Mouse (Mus musculus): ENCODE results near the gene Baiap3.

The Baiap3 gene

DNA sequence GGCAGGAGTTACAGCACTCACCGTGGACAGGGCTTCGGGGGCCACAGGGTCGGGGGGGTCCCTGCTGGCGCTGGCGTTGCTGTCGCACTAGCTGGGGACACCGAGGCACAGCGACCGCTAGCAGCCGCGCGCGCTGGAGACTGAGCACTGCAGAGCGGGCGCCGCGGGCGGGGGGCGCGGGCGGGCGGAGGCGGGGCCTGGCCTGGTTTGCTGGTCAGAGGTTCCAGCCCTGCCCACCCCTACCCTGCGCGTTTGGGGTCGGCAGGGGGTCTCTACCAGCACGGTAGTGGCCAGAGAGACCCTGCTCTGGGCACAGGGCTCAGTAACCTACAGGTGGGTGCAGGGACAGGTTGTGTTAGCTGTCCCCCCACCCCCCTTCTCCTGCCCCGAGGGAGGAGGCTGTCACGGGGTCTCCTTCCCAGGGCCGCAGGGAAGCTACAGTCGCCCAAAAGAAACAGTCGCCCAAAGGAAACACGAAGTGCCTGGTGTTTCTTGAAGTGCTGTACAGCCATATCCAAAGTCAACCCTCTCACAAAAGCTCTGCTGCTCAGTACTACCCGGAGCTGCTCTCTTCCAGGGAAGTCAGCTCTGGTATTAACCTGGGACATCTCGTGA is at the start of gene Baiap3:
Baiap3 (minus strand) TSS at position 225 of the 615 bp plus-strand sequence.
- peaks cover 22% of the 10 kb centered on the region for H3K36me3 ChIP-seq (ENCODE audit: insufficient read depth, low read length)
- H3K27me3 ChIP-seq (ENCODE audit: insufficient read depth, low read length) = peaks cover 55% of the 10 kb centered on the region
- no peaks in the 10 kb centered on the region for H3K9me3 ChIP-seq (ENCODE audit: low read length)
- peaks cover 29% of the 10 kb centered on the region for H3K4me1 ChIP-seq (replicated peaks; ENCODE audit: low read depth, low read length)
- peak within 1 kb of the TSS; percentile 71 for H3K4me3 ChIP-seq (replicated peaks; ENCODE audit: low read length)
- TF ChIP-seq NANOG (IDR thresholded peaks at IDR 0.05; ENCODE audit: borderline replicate concordance, low read length) (no peak), CTCF (conservative IDR thresholded peaks at IDR 0.05; ENCODE audit: low read length) (no peak), POU5F1 (IDR thresholded peaks at IDR 0.05; ENCODE audit: borderline replicate concordance, low read length) (no peak)

DNA sequence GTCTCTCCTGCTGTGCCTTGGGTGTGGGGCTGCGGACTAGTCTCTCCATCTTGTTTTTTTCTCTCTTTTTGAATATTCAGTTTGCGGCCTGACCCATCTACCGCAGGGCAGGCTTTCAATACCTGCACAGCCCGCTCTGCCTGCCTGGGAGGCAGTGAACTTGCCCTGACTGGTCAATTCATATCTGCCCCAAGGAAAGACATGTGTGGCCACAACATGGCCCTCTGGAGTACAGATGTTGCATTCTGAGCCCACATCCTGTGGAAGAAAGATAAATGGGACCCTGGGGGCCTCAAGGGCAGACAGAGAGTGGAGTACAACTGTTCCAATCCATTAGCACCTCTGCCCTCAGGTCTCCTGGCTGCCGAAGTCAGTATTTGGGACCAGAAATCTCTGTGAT is 41.9 kb upstream of the Baiap3 start, which contains the start of gene Prss34:
Prss34 (plus strand) TSS at position 301 of the 400 bp plus-strand sequence.
- no peaks in the 10 kb centered on the region for H3K9me3 ChIP-seq (ENCODE audit: low read length)
- peaks cover 12% of the 10 kb centered on the region for H3K27me3 ChIP-seq (ENCODE audit: insufficient read depth, low read length)
- no peak within 1 kb of the TSS for H3K4me3 ChIP-seq (replicated peaks; ENCODE audit: low read length)
- no peak for TF ChIP-seq NANOG (IDR thresholded peaks at IDR 0.05; ENCODE audit: borderline replicate concordance, low read length)
- TF ChIP-seq CTCF (conservative IDR thresholded peaks at IDR 0.05; ENCODE audit: low read length) = no peak
- TF ChIP-seq POU5F1 (IDR thresholded peaks at IDR 0.05; ENCODE audit: borderline replicate concordance, low read length) = no peak
- H3K4me1 ChIP-seq (replicated peaks; ENCODE audit: low read depth, low read length) = no peaks in the 10 kb centered on the region
- no peaks in the 10 kb centered on the region for H3K36me3 ChIP-seq (ENCODE audit: insufficient read depth, low read length)

GRCm38 (mm10) chr17:25294111-25294510 is 37.9 kb upstream of the Baiap3 start:
- TF ChIP-seq NANOG (IDR thresholded peaks at IDR 0.05; ENCODE audit: borderline replicate concordance, low read length) = no peak
- TF ChIP-seq CTCF (conservative IDR thresholded peaks at IDR 0.05; ENCODE audit: low read length) = no peak
- TF ChIP-seq POU5F1 (IDR thresholded peaks at IDR 0.05; ENCODE audit: borderline replicate concordance, low read length) = no peak
- H3K36me3 ChIP-seq (ENCODE audit: insufficient read depth, low read length) = no peaks in the 10 kb centered on the region
- 0 out of 2 replicates have a peak, but pooled peaks cover 8% of the 10 kb centered on the region for H3K4me1 ChIP-seq (replicated peaks; ENCODE audit: low read depth, low read length)
- H3K4me3 ChIP-seq (replicated peaks; ENCODE audit: low read length) = no peak overlapping the region
- H3K9me3 ChIP-seq (ENCODE audit: low read length) = no peaks in the 10 kb centered on the region
- peaks cover 9% of the 10 kb centered on the region for H3K27me3 ChIP-seq (ENCODE audit: insufficient read depth, low read length)

- Histone ChIP-seq H3K4me3 (replicated peaks; ENCODE audit: low read length) (no peak overlapping the region), H3K36me3 (ENCODE audit: insufficient read depth, low read length) (no peaks in the 10 kb centered on the region), H3K27me3 (ENCODE audit: insufficient read depth, low read length) (peaks cover 5% of the 10 kb centered on the region; the same call in 1 of the 2 replicates), H3K4me1 (replicated peaks; ENCODE audit: low read depth, low read length) (peaks cover 8% of the 10 kb centered on the region; the same call in 1 of the 2 replicates), H3K9me3 (ENCODE audit: low read length) (no peaks in the 10 kb centered on the region)
- no peak for TF ChIP-seq CTCF (conservative IDR thresholded peaks at IDR 0.05; ENCODE audit: low read length)
- no peak for TF ChIP-seq POU5F1 (IDR thresholded peaks at IDR 0.05; ENCODE audit: borderline replicate concordance, low read length)
- TF ChIP-seq NANOG (IDR thresholded peaks at IDR 0.05; ENCODE audit: borderline replicate concordance, low read length) = no peak
These were observed 37.3 kb upstream of the Baiap3 start for GRCm38 (mm10) chr17:25293495-25293894.

DNA sequence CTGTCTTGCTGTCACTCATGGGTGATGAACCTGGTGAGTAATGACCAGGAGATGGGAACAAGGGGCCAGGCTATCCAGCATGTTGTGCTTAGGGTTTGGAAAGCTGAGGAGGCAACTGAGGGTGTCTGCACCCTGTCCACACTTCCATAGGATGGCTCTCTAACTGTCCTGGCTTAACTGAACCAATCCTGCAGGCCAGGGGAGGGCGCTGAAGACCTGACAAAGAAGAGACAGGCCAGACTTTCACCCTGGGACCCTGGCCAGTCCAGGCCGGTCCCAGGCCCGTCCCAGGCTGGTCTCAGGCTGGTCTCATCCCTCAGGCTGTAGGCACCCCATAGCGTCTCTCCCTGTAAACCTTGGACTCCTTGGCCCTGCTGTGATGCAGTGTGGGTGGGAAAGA is 34.2 kb upstream of the Baiap3 start:
- no peaks in the 10 kb centered on the region for H3K27me3 ChIP-seq (ENCODE audit: insufficient read depth, low read length)
- TF ChIP-seq CTCF (conservative IDR thresholded peaks at IDR 0.05; ENCODE audit: low read length) (no peak), NANOG (IDR thresholded peaks at IDR 0.05; ENCODE audit: borderline replicate concordance, low read length) (no peak), POU5F1 (IDR thresholded peaks at IDR 0.05; ENCODE audit: borderline replicate concordance, low read length) (no peak)

DNA sequence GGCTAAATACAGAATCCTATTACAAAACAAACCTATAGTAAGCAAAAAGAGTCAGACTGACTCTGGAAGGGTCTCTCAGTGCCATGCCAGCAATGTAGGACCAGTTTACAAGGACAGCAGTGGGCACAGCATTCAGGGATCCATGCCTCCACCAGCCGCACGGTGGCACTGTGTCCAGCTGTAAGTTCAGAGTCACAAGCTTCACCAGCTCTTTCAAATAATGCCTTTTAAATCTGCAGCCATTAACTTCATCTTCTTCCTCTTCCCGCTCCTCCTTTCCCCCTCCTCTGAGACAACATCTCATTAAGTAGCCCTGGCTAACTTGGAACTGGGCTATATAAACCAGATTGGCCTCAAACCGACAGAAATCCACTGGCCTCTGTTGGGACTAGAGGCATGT is 32.7 kb upstream of the Baiap3 start:
- TF ChIP-seq NANOG (IDR thresholded peaks at IDR 0.05; ENCODE audit: borderline replicate concordance, low read length) (no peak), CTCF (conservative IDR thresholded peaks at IDR 0.05; ENCODE audit: low read length) (peak; percentile 45)
- H3K9me3 ChIP-seq (ENCODE audit: low read length) = no peaks in the 10 kb centered on the region
- H3K4me3 ChIP-seq (replicated peaks; ENCODE audit: low read length) = no peak overlapping the region

More for the DNA sequence above, 34.2 kb upstream of the Baiap3 start:
- no peaks in the 10 kb centered on the region for H3K36me3 ChIP-seq (ENCODE audit: insufficient read depth, low read length)
- no peaks in the 10 kb centered on the region for H3K9me3 ChIP-seq (ENCODE audit: low read length)
- no peak overlapping the region for H3K4me3 ChIP-seq (replicated peaks; ENCODE audit: low read length)
- peaks cover 13% of the 10 kb centered on the region for H3K4me1 ChIP-seq (replicated peaks; ENCODE audit: low read depth, low read length)

GRCm38 (mm10) chr17:25285033-25285432 is 28.9 kb upstream of the Baiap3 start:
- H3K27me3 ChIP-seq (ENCODE audit: insufficient read depth, low read length) = no peaks in the 10 kb centered on the region
- H3K4me1 ChIP-seq (replicated peaks; ENCODE audit: low read depth, low read length) = peaks cover 21% of the 10 kb centered on the region
- TF ChIP-seq CTCF (conservative IDR thresholded peaks at IDR 0.05; ENCODE audit: low read length) (peak; percentile 98), NANOG (IDR thresholded peaks at IDR 0.05; ENCODE audit: borderline replicate concordance, low read length) (no peak)
- no peak overlapping the region for H3K4me3 ChIP-seq (replicated peaks; ENCODE audit: low read length)
- H3K36me3 ChIP-seq (ENCODE audit: insufficient read depth, low read length) = no peaks in the 10 kb centered on the region
- no peaks in the 10 kb centered on the region for H3K9me3 ChIP-seq (ENCODE audit: low read length)

More for the DNA sequence above, 32.7 kb upstream of the Baiap3 start:
- H3K27me3 ChIP-seq (ENCODE audit: insufficient read depth, low read length) = no peaks in the 10 kb centered on the region
- no peaks in the 10 kb centered on the region for H3K36me3 ChIP-seq (ENCODE audit: insufficient read depth, low read length)
- H3K4me1 ChIP-seq (replicated peaks; ENCODE audit: low read depth, low read length) = peaks cover 20% of the 10 kb centered on the region

DNA sequence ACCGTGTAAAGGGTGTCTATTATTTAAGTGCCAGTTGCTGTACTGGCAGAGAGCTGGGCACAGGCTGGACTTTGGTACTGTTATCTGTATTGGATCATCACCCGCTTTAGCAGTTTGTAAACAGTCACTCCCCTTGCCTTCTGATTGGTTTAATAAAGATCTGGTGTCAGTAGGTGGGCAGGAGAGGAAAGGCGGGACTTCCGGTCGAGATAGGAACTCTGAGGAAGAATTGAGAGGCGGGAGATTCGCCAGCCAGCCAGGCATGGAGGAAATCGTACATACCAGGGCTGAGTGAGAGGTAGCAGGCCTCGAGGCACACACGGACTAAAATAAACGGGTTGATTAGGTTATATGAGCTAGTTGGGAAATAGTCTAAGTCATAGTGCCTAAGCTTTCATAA is 26.0 kb upstream of the Baiap3 start:
- Histone ChIP-seq H3K36me3 (ENCODE audit: insufficient read depth, low read length) (no peaks in the 10 kb centered on the region), H3K9me3 (ENCODE audit: low read length) (no peaks in the 10 kb centered on the region), H3K27me3 (ENCODE audit: insufficient read depth, low read length) (no peaks in the 10 kb centered on the region), H3K4me1 (replicated peaks; ENCODE audit: low read depth, low read length) (peaks cover 19% of the 10 kb centered on the region), H3K4me3 (replicated peaks; ENCODE audit: low read length) (peak overlapping the region; percentile 63)
- no peak for TF ChIP-seq CTCF (conservative IDR thresholded peaks at IDR 0.05; ENCODE audit: low read length)
- TF ChIP-seq NANOG (IDR thresholded peaks at IDR 0.05; ENCODE audit: borderline replicate concordance, low read length) = no peak
- TF ChIP-seq POU5F1 (IDR thresholded peaks at IDR 0.05; ENCODE audit: borderline replicate concordance, low read length) = no peak

- no peak for TF ChIP-seq POU5F1 (IDR thresholded peaks at IDR 0.05; ENCODE audit: borderline replicate concordance, low read length)
- TF ChIP-seq CTCF (conservative IDR thresholded peaks at IDR 0.05; ENCODE audit: low read length) = no peak
- TF ChIP-seq NANOG (IDR thresholded peaks at IDR 0.05; ENCODE audit: borderline replicate concordance, low read length) = no peak
- no peaks in the 10 kb centered on the region for H3K27me3 ChIP-seq (ENCODE audit: insufficient read depth, low read length)
- H3K4me1 ChIP-seq (replicated peaks; ENCODE audit: low read depth, low read length) = peaks cover 36% of the 10 kb centered on the region
- no peak overlapping the region for H3K4me3 ChIP-seq (replicated peaks; ENCODE audit: low read length)
- no peaks in the 10 kb centered on the region for H3K9me3 ChIP-seq (ENCODE audit: low read length)
- peaks cover 13% of the 10 kb centered on the region for H3K36me3 ChIP-seq (ENCODE audit: insufficient read depth, low read length)
These were observed 19.7 kb upstream of the Baiap3 start for GRCm38 (mm10) chr17:25275833-25276232.
